Mouse (Mus musculus): ENCODE measurements around the gene Twsg1. TPM values are rescaled to one million over a fixed set of nuclear protein-coding genes. Genes with fewer than 3 reads are reported as not detected.

Gene Twsg1
- total and polyA plus RNA-seq, 2 experiments from 2014 or later, result 45.4 to 45.7 TPM

DNA sequence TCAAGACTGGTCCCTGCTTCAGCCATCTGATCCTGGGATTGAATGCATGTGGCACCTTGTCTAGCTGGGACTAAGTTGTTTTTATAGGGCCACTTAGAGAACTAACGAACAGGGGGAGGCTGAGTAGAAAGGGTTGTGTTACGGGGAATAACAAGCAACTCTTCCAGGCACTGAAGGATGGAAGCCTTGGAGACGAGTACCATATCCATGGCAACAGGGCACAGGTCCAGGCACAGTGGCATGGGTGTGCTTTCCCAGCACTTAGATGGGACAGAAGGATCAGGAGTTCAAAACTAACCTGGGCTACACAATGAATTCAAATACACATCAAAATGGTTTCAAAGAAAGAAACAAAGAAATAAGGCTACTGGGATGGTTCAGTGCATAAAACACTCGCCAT, 23.9 kb downstream of the Twsg1 start:
- TF ChIP-seq CTCF (IDR thresholded peaks at IDR 0.05; ENCODE audit: low read depth), result no peak

DNA sequence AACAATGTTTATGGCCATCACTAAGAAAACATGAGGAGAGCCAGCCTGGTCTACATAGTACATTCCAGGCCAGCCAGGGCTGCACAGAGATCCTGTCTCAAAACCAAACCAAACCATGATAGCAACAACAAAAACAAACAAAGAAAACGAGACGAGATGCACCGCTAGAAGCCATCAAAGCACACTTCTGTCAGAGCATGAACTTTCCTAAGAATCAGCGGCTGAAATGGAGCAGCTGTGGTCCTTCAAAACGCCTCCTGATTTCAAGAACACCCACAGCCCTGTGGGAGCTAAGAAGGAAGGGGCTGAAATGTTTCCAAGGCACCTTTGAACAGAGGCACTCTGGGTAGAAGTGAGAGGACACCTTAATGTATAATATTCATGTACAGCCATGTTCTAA, 26.8 kb downstream of the Twsg1 start:
- 69% methylated on average over 5 of the region's 5 CpGs for WGBS
- Histone ChIP-seq H3K4me2 (ENCODE audit: low read depth, low read length) (no peak overlapping the region), H3K27ac (no peak overlapping the region), H3K27me3 (ENCODE audit: insufficient read depth, low read length) (no peaks in the 10 kb centered on the region), H3K4me3 (ENCODE audit: low read length) (no peak overlapping the region), H3K9me3 (ENCODE audit: low read length) (no peaks in the 10 kb centered on the region), H3K36me3 (ENCODE audit: insufficient read depth, low read length) (peaks cover 31% of the 10 kb centered on the region), H3K4me1 (ENCODE audit: insufficient read depth, low read length) (no peaks in the 10 kb centered on the region), H3K9ac (replicated peaks; ENCODE audit: low read length) (no peak overlapping the region)
- DNase-seq (ENCODE audit: low spot score) (no peak), ATAC-seq (no peak)
- TF ChIP-seq CTCF (IDR thresholded peaks at IDR 0.05; ENCODE audit: low read depth), result no peak

More for the DNA sequence above, 23.9 kb downstream of the Twsg1 start:
- H3K4me2 ChIP-seq (ENCODE audit: low read depth, low read length), result no peak overlapping the region
- no peak overlapping the region for H3K27ac ChIP-seq
- no peaks in the 10 kb centered on the region for H3K9me3 ChIP-seq (ENCODE audit: low read length)
- 53% methylated on average over 4 of the region's 4 CpGs for WGBS
- DNase-seq (ENCODE audit: low spot score), result no peak
- no peak overlapping the region for H3K9ac ChIP-seq (replicated peaks; ENCODE audit: low read length)
- no peaks in the 10 kb centered on the region for H3K27me3 ChIP-seq (ENCODE audit: insufficient read depth, low read length)
- peak; percentile 47; the same call in 1 of the 2 replicates for ATAC-seq
- 0 out of 2 replicates have a peak, but pooled peaks cover 3% of the 10 kb centered on the region for H3K4me1 ChIP-seq (ENCODE audit: insufficient read depth, low read length)
- H3K36me3 ChIP-seq (ENCODE audit: insufficient read depth, low read length), result peaks cover 24% of the 10 kb centered on the region
- H3K4me3 ChIP-seq (ENCODE audit: low read length), result no peak overlapping the region

DNA sequence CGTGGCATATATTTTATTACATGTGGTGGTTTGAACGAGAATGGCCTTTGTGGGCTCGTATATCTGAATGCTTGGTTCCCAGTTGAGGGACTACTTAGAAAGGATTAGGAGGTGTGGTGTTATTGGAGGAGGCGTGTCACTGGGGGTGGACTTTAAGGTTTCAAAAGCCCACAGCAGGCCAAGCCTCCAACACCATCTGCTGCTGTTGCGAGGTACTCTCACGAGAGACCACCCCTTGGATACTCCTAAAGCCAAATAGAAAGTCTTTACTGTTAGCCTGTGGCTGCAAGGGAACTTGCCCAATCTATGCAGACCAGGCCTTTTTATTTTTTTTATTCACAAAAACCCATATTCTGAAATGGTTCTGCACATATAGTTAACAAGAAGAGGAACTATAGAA, 29.1 kb downstream of the Twsg1 start:
- WGBS, result 77% methylated on average over 6 of the region's 6 CpGs

DNA sequence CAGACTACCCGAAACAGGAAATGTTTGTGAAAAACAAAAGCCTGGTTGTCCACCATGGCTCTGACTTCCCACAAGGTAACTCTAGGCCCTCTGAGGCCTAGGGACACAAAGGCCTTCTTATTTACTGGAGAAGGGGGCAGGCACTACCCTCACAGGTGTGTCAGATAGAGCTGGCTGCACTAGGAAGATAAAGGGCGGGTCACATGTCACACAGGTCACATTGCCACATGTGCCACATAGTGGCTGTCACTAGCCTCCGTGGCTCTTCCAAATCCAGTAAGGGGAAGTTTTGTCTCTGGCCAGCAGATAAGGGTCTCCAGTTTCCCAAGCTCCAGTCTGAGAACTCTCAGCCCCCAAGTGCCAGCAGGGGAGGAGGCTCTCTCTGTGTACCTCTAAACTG, 31.8 kb downstream of the Twsg1 start:
- Histone ChIP-seq H3K27ac (no peak overlapping the region), H3K4me1 (ENCODE audit: insufficient read depth, low read length) (no peaks in the 10 kb centered on the region), H3K36me3 (ENCODE audit: insufficient read depth, low read length) (peaks cover 19% of the 10 kb centered on the region), H3K9me3 (ENCODE audit: low read length) (no peaks in the 10 kb centered on the region), H3K4me2 (ENCODE audit: low read depth, low read length) (no peak overlapping the region), H3K9ac (replicated peaks; ENCODE audit: low read length) (no peak overlapping the region), H3K4me3 (ENCODE audit: low read length) (no peak overlapping the region), H3K27me3 (ENCODE audit: insufficient read depth, low read length) (no peaks in the 10 kb centered on the region)
- TF ChIP-seq CTCF (IDR thresholded peaks at IDR 0.05; ENCODE audit: low read depth), result no peak
- no peak for DNase-seq (ENCODE audit: low spot score)
- WGBS, result 88% methylated on average over 3 of the region's 3 CpGs
- ATAC-seq, result no peak

More for the DNA sequence above, 29.1 kb downstream of the Twsg1 start:
- no peak overlapping the region for H3K9ac ChIP-seq (replicated peaks; ENCODE audit: low read length)
- H3K27me3 ChIP-seq (ENCODE audit: insufficient read depth, low read length), result no peaks in the 10 kb centered on the region
- no peak overlapping the region for H3K27ac ChIP-seq
- no peak overlapping the region for H3K4me2 ChIP-seq (ENCODE audit: low read depth, low read length)
- ATAC-seq (no peak), DNase-seq (ENCODE audit: low spot score) (no peak)
- H3K4me3 ChIP-seq (ENCODE audit: low read length), result no peak overlapping the region
- TF ChIP-seq CTCF (IDR thresholded peaks at IDR 0.05; ENCODE audit: low read depth), result no peak
- peaks cover 31% of the 10 kb centered on the region for H3K36me3 ChIP-seq (ENCODE audit: insufficient read depth, low read length)
- H3K9me3 ChIP-seq (ENCODE audit: low read length), result no peaks in the 10 kb centered on the region
- no peaks in the 10 kb centered on the region for H3K4me1 ChIP-seq (ENCODE audit: insufficient read depth, low read length)

DNA sequence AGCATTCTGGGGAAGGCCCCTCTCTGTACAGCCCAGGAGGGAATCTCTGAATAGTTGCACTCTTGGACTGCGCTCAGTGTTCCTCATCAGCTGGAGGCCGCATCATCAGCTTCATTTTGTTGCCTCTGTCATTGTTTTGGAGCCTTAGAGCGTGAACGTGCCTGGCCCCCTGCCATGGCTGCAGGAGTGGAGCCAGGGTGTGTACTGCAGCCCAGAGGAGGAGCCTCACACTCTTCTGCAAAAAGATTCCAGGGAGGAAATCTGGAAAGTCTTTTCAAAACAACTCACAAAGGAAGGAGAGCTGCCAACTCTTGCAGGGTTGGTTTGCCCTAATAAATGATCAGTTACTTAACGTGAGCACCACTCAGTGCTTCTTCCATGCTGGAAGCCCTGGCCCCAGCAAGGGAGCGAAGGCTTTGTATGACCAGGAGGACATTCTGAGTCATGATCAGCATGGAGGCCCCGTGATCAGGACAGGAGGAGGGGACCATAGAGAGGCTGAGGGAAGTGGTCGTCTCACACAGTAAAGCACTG, 34.8 kb downstream of the Twsg1 start:
- Histone ChIP-seq H3K36me3 (ENCODE audit: insufficient read depth, low read length) (no peaks in the 10 kb centered on the region), H3K4me3 (ENCODE audit: low read length) (no peak overlapping the region), H3K4me2 (ENCODE audit: low read depth, low read length) (peak overlapping the region; percentile 14; the same call in 1 of the 2 replicates), H3K4me1 (ENCODE audit: insufficient read depth, low read length) (no peaks in the 10 kb centered on the region), H3K27me3 (ENCODE audit: insufficient read depth, low read length) (no peaks in the 10 kb centered on the region), H3K27ac (peak overlapping the region; percentile 69), H3K9me3 (ENCODE audit: low read length) (no peaks in the 10 kb centered on the region), H3K9ac (replicated peaks; ENCODE audit: low read length) (no peak overlapping the region)
- peak; percentile 86 for DNase-seq (ENCODE audit: low spot score)
- no peak for TF ChIP-seq CTCF (IDR thresholded peaks at IDR 0.05; ENCODE audit: low read depth)
- ATAC-seq, result peak; percentile 96
- WGBS, result 5% methylated on average over 8 of the region's 8 CpGs

DNA sequence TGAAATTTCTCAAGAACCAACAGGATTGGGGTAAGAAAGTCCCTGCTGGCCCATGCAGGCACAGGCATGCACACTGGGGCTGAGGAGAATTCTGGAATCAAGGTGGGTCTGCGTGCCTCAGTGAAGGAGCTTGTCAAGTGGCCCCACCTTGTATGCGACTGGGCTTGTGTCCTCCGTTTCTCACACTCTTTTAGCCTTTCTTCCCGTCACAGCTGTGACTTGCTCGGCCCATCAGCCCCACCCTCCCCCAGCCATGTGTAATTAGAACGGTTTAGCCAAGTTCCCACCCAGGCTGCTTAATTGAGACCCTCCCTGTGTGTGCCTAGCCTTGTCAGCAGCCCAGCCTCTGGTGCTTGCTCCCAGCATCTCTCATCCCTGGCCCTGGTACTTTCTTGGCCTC, 36.9 kb downstream of the Twsg1 start:
- H3K27me3 ChIP-seq (ENCODE audit: insufficient read depth, low read length), result no peaks in the 10 kb centered on the region
- DNase-seq (ENCODE audit: low spot score), result no peak
- no peak for ATAC-seq
- no peak overlapping the region for H3K9ac ChIP-seq (replicated peaks; ENCODE audit: low read length)
- H3K4me2 ChIP-seq (ENCODE audit: low read depth, low read length), result no peak overlapping the region
- no peak overlapping the region for H3K4me3 ChIP-seq (ENCODE audit: low read length)
- H3K36me3 ChIP-seq (ENCODE audit: insufficient read depth, low read length), result no peaks in the 10 kb centered on the region
- WGBS, result 37% methylated on average over 6 of the region's 6 CpGs
- no peak overlapping the region for H3K27ac ChIP-seq
- no peak for TF ChIP-seq CTCF (IDR thresholded peaks at IDR 0.05; ENCODE audit: low read depth)
- H3K9me3 ChIP-seq (ENCODE audit: low read length), result no peaks in the 10 kb centered on the region
- H3K4me1 ChIP-seq (ENCODE audit: insufficient read depth, low read length), result no peaks in the 10 kb centered on the region

DNA sequence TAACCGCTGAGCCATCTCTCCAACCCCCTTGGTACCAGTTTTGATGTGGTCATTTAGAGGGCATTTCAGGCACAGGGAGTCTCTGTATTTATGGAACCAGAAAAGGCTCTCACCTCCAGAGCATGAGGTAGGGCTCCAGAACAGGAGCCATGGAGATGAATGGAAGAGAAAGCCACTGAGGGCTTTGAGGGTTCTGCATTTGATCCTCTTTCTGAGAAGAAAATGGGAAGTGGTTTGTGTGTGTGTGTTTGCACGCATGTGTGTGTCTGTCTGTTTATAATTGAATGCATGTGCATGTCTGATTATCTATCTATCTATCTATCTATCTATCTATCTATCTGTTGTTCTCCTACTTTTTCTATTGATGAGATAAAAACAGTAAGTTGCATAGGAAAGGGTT, 38.8 kb downstream of the Twsg1 start:
- ATAC-seq (no peak), DNase-seq (ENCODE audit: low spot score) (no peak)
- whole genome bisulfite sequencing, result 97% methylated on average over 2 of the region's 2 CpGs
- H3K27ac ChIP-seq, result no peak overlapping the region
- TF ChIP-seq CTCF (IDR thresholded peaks at IDR 0.05; ENCODE audit: low read depth), result no peak
- H3K4me2 ChIP-seq (ENCODE audit: low read depth, low read length), result no peak overlapping the region
- no peak overlapping the region for H3K4me3 ChIP-seq (ENCODE audit: low read length)
- H3K4me1 ChIP-seq (ENCODE audit: insufficient read depth, low read length), result no peaks in the 10 kb centered on the region
- H3K27me3 ChIP-seq (ENCODE audit: insufficient read depth, low read length), result no peaks in the 10 kb centered on the region
- no peak overlapping the region for H3K9ac ChIP-seq (replicated peaks; ENCODE audit: low read length)
- no peaks in the 10 kb centered on the region for H3K9me3 ChIP-seq (ENCODE audit: low read length)
- H3K36me3 ChIP-seq (ENCODE audit: insufficient read depth, low read length), result no peaks in the 10 kb centered on the region
